Mouse (Mus musculus) liver, embryonic 14.5 days (tissue): ENCODE data around the gene Dennd6b. TPM values are rescaled to one million over a fixed set of nuclear protein-coding genes. Genes with fewer than 3 reads are reported as not detected.

Experiments
- ATAC-seq: fragments of 200-750 bp; cut with Nextera tagmentation; 2 replicates; pipeline ENCODE4 v1.8.0; 2017; ENCODE audit warnings: moderate number of reproducible peaks, mild to moderate bottlenecking, moderate library complexity; ENCODE audit not compliant: insufficient read depth
- DNase-seq, 3 experiments: peaks; one replicate each; pipeline ENCODE4 v3.0.0-alpha.2; 2012 to 2013; ENCODE audit warnings: low read depth in 3 of 3, low spot score in 3 of 3
- H3K27ac ChIP-seq: fragments of 300-500 bp; sonication (generic); 2 replicates; pipeline ENCODE4 v1.5.1; 2014; ENCODE audit warnings: moderate library complexity, mild to moderate bottlenecking, control low read depth, inconsistent platforms
- H3K27me3 ChIP-seq: fragments of 300-500 bp; sonication (generic); 2 replicates; pipeline ENCODE4 v1.6.1; 2014; ENCODE audit warnings: mild to moderate bottlenecking, low read length, moderate library complexity; ENCODE audit not compliant: control insufficient read depth, insufficient read depth
- H3K36me3 ChIP-seq: fragments of 300-500 bp; sonication (generic); replicated peaks from 2 replicates; pipeline ENCODE4 v1.6.1; 2014; ENCODE audit warnings: low read depth; ENCODE audit not compliant: control insufficient read depth, insufficient read depth
- H3K4me1 ChIP-seq, 2 experiments: fragments of 200-500 bp in 1 of 2; fragments of 300-500 bp in 1 of 2; sonication (generic) in 1 of 2; replicated peaks; 2 replicates each; pipeline ENCODE4 v1.6.1; 2012 to 2014; ENCODE audit warnings: antibody characterized with exemption in 1 of 2, inconsistent platforms in 1 of 2, low read length in 1 of 2; ENCODE audit not compliant: control insufficient read depth in 2 of 2, insufficient read depth in 2 of 2
- H3K4me2 ChIP-seq: fragments of 300-500 bp; sonication (generic); 2 replicates; pipeline ENCODE4 v1.6.1; 2014; ENCODE audit warnings: low read depth, mild to moderate bottlenecking, control low read depth, moderate library complexity
- H3K4me3 ChIP-seq, 2 experiments: fragments of 200-500 bp in 1 of 2; fragments of 300-500 bp in 1 of 2; sonication (generic) in 1 of 2; 2 replicates each; pipeline ENCODE4 v1.5.1; 2012 to 2014; ENCODE audit warnings: low read depth in 2 of 2, low read length in 2 of 2, mild to moderate bottlenecking in 2 of 2, control low read depth in 1 of 2, inconsistent platforms in 1 of 2, moderate library complexity in 1 of 2; ENCODE audit not compliant: insufficient read depth in 1 of 2
- H3K9ac ChIP-seq: fragments of 300-500 bp; sonication (generic); replicated peaks from 2 replicates; pipeline ENCODE4 v1.6.1; 2014; ENCODE audit warnings: mild to moderate bottlenecking, control low read depth, moderate library complexity
- H3K9me3 ChIP-seq: fragments of 300-500 bp; sonication (generic); 2 replicates; pipeline ENCODE4 v1.6.1; 2016; ENCODE audit warnings: low read length, mixed read lengths; ENCODE audit not compliant: control insufficient read depth
- CTCF ChIP-seq: IDR thresholded peaks from 2 replicates; pipeline ENCODE4 v1.5.1; 2016; ENCODE audit warnings: antibody characterized with exemption, low read depth, control low read depth
- EP300 ChIP-seq: IDR thresholded peaks from 2 replicates; pipeline ENCODE4 v1.6.1; 2016; ENCODE audit warnings: antibody characterized with exemption, low read depth
- WGBS: fragments of 180-500 bp; shearing (Covaris S2); extraction: QIAGEN DNeasy Blood & Tissue Kit; methylation state at CpG from one replicate; pipeline ENCODE4 v1.1.7; 2014; ENCODE audit not compliant: insufficient replicate concordance; 5-methylcytosine and 5-hydroxymethylcytosine counted together
- polyA plus RNA-seq, 2 experiments: library from polyadenylated mRNA; depleted of rRNA in 1 of 2; stranded (reverse) in 1 of 2; unstranded in 1 of 2; fragments of >200 nt; fragmentation: Nextera tagmentation in 1 of 2; extraction: Ambion mirVana in 1 of 2; gene quantifications; 2 replicates each; pipeline versions ENCODE4 v1.2.1 to v1.2.3; 2012 to 2014

Dennd6b gene
- polyA plus RNA-seq, 2 experiments, result 1.6 to 4.5 TPM

DNA sequence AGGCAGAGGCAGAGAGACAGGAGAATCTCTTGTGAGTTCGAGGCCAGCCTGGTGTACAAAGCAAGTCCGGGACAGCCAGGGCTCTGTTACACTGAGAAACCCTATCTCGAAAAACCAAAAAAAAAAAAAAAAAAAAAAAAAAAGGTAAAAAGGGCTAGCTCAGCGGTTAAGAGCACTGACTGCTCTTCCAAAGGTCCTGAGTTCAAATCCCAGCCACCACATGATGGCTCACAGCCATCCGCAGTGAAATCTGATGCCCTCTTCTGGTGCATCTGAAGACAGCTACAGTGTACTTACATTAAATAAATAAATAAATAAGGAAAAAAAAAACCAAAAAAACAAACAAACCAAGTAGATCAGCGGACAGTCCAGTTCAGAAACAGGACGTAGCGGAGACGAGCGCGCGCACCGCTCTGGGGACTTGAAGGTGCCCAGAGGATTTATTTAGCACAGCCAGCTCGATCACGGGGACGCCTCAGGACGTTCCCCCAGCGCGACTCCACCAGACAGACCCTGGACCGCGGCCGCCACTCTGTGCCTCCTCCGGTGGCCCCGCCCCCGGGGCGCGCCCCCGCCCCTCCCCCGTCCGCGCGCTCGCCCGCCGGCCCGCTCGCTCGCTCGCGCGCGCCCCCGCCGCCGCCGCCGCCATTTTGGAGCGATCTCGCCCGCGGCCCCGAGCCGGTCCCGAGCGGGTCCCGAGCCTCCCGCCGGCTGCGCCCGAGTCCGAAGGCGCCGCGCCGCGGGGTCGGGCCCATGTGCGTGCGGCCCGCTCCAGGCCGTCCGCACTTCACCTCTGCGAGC, 14.8 kb upstream of the Dennd6b start, which contains the start of gene Ppp6r2:
Gene Ppp6r2, plus strand, starts transcription at position 639 of the 801 bp plus-strand sequence.
- H3K4me2 ChIP-seq, result peak within 1 kb of the TSS; percentile 86
- DNase-seq (peak; percentile 56 to 66 (median 62)), ATAC-seq (peak; percentile 68)
- H3K4me3 ChIP-seq, result peak within 1 kb of the TSS; percentile 85 to 88
- H3K9ac ChIP-seq, result peak within 1 kb of the TSS; percentile 100
- H3K27me3 ChIP-seq, result no peaks in the 10 kb centered on the region
- TF ChIP-seq EP300 (no peak), CTCF (peak; percentile 49)
- H3K27ac ChIP-seq, result peak within 1 kb of the TSS; percentile 94
- WGBS, result 2% methylated on average over 69 of the region's 73 CpGs
- peaks cover 29 to 40% of the 10 kb centered on the region in 2 experiments for H3K4me1 ChIP-seq
- H3K9me3 ChIP-seq, result no peaks in the 10 kb centered on the region
- no peaks in the 10 kb centered on the region for H3K36me3 ChIP-seq

DNA sequence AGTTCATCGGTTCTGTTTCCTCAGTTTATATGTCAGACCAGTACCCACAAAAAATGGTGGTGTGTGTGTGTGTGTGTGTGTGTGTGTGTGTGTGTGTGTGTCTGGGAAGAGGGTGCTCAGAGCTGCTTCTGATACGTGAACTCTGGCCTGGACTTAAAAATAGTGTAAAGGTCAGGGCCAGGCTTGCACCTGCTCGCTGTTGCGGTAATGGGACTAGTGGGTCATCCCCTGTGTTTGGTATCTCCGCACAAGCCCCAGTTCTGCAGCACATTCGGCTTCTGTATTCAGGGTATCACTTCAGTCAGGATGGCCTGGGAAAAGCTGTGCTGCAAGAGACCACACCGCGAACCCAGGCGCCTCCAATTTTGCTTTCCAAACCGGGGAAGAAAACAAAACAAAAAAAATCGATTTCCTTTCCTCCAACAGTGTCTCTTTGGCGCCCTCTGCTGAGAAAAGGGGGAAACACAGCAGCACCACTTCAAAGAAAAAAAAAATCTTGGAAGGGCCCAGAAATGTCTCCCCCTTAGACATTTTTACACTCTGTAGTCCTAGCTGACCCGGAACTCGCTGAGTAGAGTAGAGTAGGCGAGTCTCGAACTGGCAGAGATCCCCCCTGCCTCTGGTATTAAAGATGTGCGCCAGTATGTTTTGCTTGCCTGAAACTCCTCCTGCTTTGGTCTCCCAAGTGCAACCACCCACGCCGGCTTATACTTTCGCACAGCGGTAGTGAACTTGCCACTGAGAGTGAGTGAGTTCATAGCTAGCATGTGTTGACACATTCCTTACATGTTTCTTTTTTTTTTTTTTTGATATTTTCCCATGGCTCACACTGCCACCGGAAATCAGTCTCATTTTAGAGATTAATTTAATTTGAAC, 13.8 kb upstream of the Dennd6b start:
- Histone ChIP-seq H3K27me3 (no peaks in the 10 kb centered on the region), H3K4me2 (peak overlapping the region; percentile 68), H3K36me3 (no peaks in the 10 kb centered on the region), H3K9me3 (no peaks in the 10 kb centered on the region), H3K9ac (peak overlapping the region; percentile 100), H3K27ac (peak overlapping the region; percentile 82), H3K4me1 (peaks cover 20 to 32% of the 10 kb centered on the region in 2 experiments), H3K4me3 (peak overlapping the region; percentile 79 to 88)
- 21% methylated on average over 22 of the region's 22 CpGs for WGBS
- TF ChIP-seq CTCF, result peak; percentile 86
- TF ChIP-seq EP300, result no peak
- DNase-seq (peak; percentile 75 to 85 (median 78)), ATAC-seq (no peak)

- Histone ChIP-seq H3K27me3 (no peaks in the 10 kb centered on the region), H3K27ac (no peak overlapping the region), H3K36me3 (no peaks in the 10 kb centered on the region), H3K4me3 (no peak overlapping the region), H3K4me1 (peaks cover under 1 to 10% of the 10 kb centered on the region in 2 experiments), H3K9ac (no peak overlapping the region), H3K9me3 (peaks cover 5% of the 10 kb centered on the region), H3K4me2 (no peak overlapping the region)
- DNase-seq (no peak), ATAC-seq (no peak)
- TF ChIP-seq CTCF, result no peak
- TF ChIP-seq EP300, result no peak
- WGBS, result 75% methylated on average over 4 of the region's 4 CpGs
Observed at GRCm38 (mm10) chr15:89207457-89207856, 11.2 kb upstream of the Dennd6b start.

- ATAC-seq, result no peak
- Histone ChIP-seq H3K4me1 (peaks cover 14% of the 10 kb centered on the region in 2 experiments), H3K27ac (peak overlapping the region; percentile 49; the same call in 1 of the 2 replicates), H3K9me3 (no peaks in the 10 kb centered on the region), H3K4me2 (peak overlapping the region; percentile 78), H3K36me3 (no peaks in the 10 kb centered on the region), H3K4me3 (peak overlapping the region; percentile 85 to 94; a peak in 3 of 4 replicates), H3K9ac (peak overlapping the region; percentile 63), H3K27me3 (no peaks in the 10 kb centered on the region)
- 69% methylated on average over 15 of the region's 15 CpGs for WGBS
- TF ChIP-seq EP300 (no peak), CTCF (no peak)
- DNase-seq, result no peak
Observed at GRCm38 (mm10) chr15:89197056-89197455, 760 bp upstream of the Dennd6b start.
